Mouse (Mus musculus) liver, adult 2 months (tissue): ENCODE results near the gene Slc16a10.

ENCODE experiments used
- CTCF ChIP-seq: fragments of 200-500 bp; IDR thresholded peaks from 2 replicates; pipeline ENCODE4 v1.5.1; 2011; ENCODE audit warnings: low read depth, low read length, control low read depth
- POLR2A ChIP-seq: fragments of 200-500 bp; IDR thresholded peaks from 2 replicates; pipeline ENCODE4 v1.6.1; 2011; ENCODE audit warnings: low read length, control low read depth; ENCODE audit not compliant: insufficient read depth; ENCODE audit errors: extremely low read depth

GRCm38 (mm10) chr10:40119466-40119865 is 22.6 kb downstream of the Slc16a10 start:
- TF ChIP-seq POLR2A (no peak), CTCF (no peak)
